Mouse (Mus musculus) lung, embryonic 14.5 days (tissue): ENCODE data around the gene Gm3409. TPM values are rescaled to one million over a fixed set of nuclear protein-coding genes. Genes with fewer than 3 reads are reported as not detected.
"Not testable (repeated sequence)": the region's sequence is repeated elsewhere in the genome, so short reads cannot be mapped to it uniquely, and the experiment has no call there.

Experiments
- ATAC-seq: fragments of 200-750 bp; cut with Nextera tagmentation; 2 replicates; pipeline ENCODE4 v1.8.0; 2017; ENCODE audit warnings: mild to moderate bottlenecking, moderate TSS enrichment, moderate library complexity; ENCODE audit not compliant: insufficient read depth
- DNase-seq: peaks from one replicate; pipeline ENCODE4 v3.0.0-alpha.2; 2015
- H3K27ac ChIP-seq: fragments of 300-500 bp; sonication (generic); 2 replicates; pipeline ENCODE4 v1.5.1; 2014; ENCODE audit warnings: low read depth, mild to moderate bottlenecking, moderate library complexity
- H3K27me3 ChIP-seq: fragments of 300-500 bp; sonication (generic); 2 replicates; pipeline ENCODE4 v1.6.1; 2014; ENCODE audit warnings: low read length, control low read depth; ENCODE audit not compliant: insufficient read depth
- H3K36me3 ChIP-seq: fragments of 300-500 bp; sonication (generic); 2 replicates; pipeline ENCODE4 v1.6.1; 2014; ENCODE audit warnings: control low read depth; ENCODE audit not compliant: insufficient read depth
- H3K4me1 ChIP-seq: fragments of 300-500 bp; sonication (generic); 2 replicates; pipeline ENCODE4 v1.6.1; 2014; ENCODE audit warnings: antibody characterized with exemption, control low read depth; ENCODE audit not compliant: insufficient read depth
- H3K4me2 ChIP-seq: fragments of 300-500 bp; sonication (generic); 2 replicates; pipeline ENCODE4 v1.6.1; 2014; ENCODE audit warnings: mild to moderate bottlenecking
- H3K4me3 ChIP-seq: fragments of 300-500 bp; sonication (generic); 2 replicates; pipeline ENCODE4 v1.5.1; 2014; ENCODE audit warnings: low read depth, low read length
- H3K9ac ChIP-seq: fragments of 300-500 bp; sonication (generic); 2 replicates; pipeline ENCODE4 v1.6.1; 2014
- H3K9me3 ChIP-seq: fragments of 300-500 bp; sonication (generic); 2 replicates; pipeline ENCODE4 v1.6.1; 2016; ENCODE audit warnings: low read depth, low read length, control low read depth
- CTCF ChIP-seq: IDR thresholded peaks from 2 replicates; pipeline ENCODE4 v1.5.1; 2016; ENCODE audit warnings: antibody characterized with exemption, low read depth
- WGBS: fragments of 180-500 bp; shearing (Covaris S2); extraction: QIAGEN DNeasy Blood & Tissue Kit; methylation state at CpG from one replicate; pipeline ENCODE4 v1.1.7; 2014; 5-methylcytosine and 5-hydroxymethylcytosine counted together
- polyA plus RNA-seq: library from polyadenylated mRNA; unstranded; fragments of >200 nt; fragmentation: Nextera tagmentation; extraction: Ambion mirVana; gene quantifications from 2 replicates; pipeline ENCODE4 v1.2.1, GENCODE M21; 2014

The Gm3409 gene
- polyA plus RNA-seq, 1 experiment from 2014 or later: not detected

- DNase-seq: peak; percentile 75
- WGBS: 54% methylated on average over 4 of the region's 4 CpGs
- TF ChIP-seq CTCF: peak; percentile 51
These were observed 29.6 kb downstream of the Gm3409 start for GRCm38 (mm10) chr5:146567054-146567453.

DNA sequence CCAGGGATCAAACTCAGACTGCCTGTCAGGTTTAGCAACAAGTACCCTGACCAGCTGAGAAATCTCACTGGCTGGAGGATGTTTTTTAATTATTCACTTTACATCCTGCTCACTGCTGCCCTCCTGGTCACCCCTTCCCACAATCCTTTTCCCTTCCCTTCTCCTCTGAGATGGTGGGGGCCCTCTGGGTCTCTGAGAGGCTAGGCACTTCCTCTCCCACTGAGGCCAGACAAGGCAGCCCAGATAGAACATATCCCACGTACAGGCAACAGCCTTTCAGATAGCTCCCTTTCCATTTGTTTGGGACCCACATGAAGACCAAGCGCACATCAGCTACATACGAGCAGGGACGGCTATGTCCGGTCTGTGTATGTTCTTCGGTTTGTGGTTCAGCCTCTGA lies 32.7 kb downstream of the Gm3409 start:
- H3K4me3 ChIP-seq, H3K27me3 ChIP-seq, ATAC-seq, H3K9ac ChIP-seq, H3K4me1 ChIP-seq, H3K4me2 ChIP-seq, H3K27ac ChIP-seq, H3K36me3 ChIP-seq, DNase-seq, H3K9me3 ChIP-seq: not testable (repeated sequence)
- WGBS: 78% methylated on average over 6 of the region's 6 CpGs

More at GRCm38 (mm10) chr5:146567054-146567453, 29.6 kb downstream of the Gm3409 start:
- no peak for ATAC-seq
- Histone ChIP-seq H3K9ac (no peak overlapping the region), H3K27ac (no peak overlapping the region), H3K4me2 (no peak overlapping the region), H3K4me3 (no peak overlapping the region), H3K9me3 (no peaks in the 10 kb centered on the region), H3K27me3 (no peaks in the 10 kb centered on the region), H3K4me1 (no peaks in the 10 kb centered on the region), H3K36me3 (no peaks in the 10 kb centered on the region)

GRCm38 (mm10) chr5:146571830-146572734 lies 34.6 kb downstream of the Gm3409 start:
- H3K27ac ChIP-seq, H3K9me3 ChIP-seq, H3K4me1 ChIP-seq, H3K36me3 ChIP-seq, DNase-seq, H3K4me2 ChIP-seq, ATAC-seq, H3K27me3 ChIP-seq, H3K4me3 ChIP-seq, H3K9ac ChIP-seq: not testable (repeated sequence)
- WGBS: 60% methylated on average over 6 of the region's 6 CpGs

DNA sequence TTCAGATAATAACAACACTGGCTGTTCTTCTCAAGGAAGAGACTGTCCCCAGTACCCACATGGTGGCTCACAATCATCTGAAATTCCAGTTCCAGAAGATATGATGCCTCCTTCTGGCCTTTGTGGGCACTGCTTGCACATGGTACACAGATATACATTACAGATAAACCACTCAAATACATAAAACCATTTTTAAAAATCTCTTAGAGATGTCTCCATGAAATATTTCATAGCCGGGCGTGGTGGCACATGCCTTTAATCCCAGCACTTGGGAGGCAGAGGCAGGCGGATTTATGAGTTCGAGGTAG lies 35.2 kb downstream of the Gm3409 start:
- WGBS: 85% methylated on average over 4 of the region's 4 CpGs
- H3K4me2 ChIP-seq, DNase-seq, H3K9me3 ChIP-seq, H3K27me3 ChIP-seq, H3K4me3 ChIP-seq, ATAC-seq, H3K9ac ChIP-seq, H3K4me1 ChIP-seq, H3K36me3 ChIP-seq, H3K27ac ChIP-seq: not testable (repeated sequence)

GRCm38 (mm10) chr5:146576668-146577067 lies 39.2 kb downstream of the Gm3409 start:
- no peak for ATAC-seq
- DNase-seq: no peak
- no peak overlapping the region for H3K4me3 ChIP-seq
- no peak for TF ChIP-seq CTCF
- H3K36me3 ChIP-seq: no peaks in the 10 kb centered on the region
- H3K27ac ChIP-seq: no peak overlapping the region
- no peak overlapping the region for H3K4me2 ChIP-seq
- no peaks in the 10 kb centered on the region for H3K4me1 ChIP-seq
- WGBS: 87% methylated on average over 3 of the region's 3 CpGs
- H3K27me3 ChIP-seq: no peaks in the 10 kb centered on the region
- no peaks in the 10 kb centered on the region for H3K9me3 ChIP-seq
- no peak overlapping the region for H3K9ac ChIP-seq

DNA sequence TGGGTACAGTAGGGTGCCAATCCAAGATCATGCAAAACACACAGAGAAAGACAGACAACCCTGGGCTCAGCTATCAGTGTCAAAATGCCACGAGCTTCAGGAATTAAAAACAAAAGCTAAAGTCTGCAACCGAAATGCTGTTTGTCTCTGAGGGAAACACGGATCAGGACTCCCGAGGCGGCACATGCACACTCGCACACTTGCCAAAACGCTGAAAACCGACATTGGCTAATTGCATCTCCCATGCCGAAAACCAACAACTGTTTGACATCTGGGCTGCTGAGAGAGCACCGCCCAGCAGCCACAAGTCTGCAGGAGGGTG lies 46.7 kb downstream of the Gm3409 start:
- no peaks in the 10 kb centered on the region for H3K9me3 ChIP-seq
- H3K4me1 ChIP-seq: no peaks in the 10 kb centered on the region
- ATAC-seq: no peak
- TF ChIP-seq CTCF: no peak
- DNase-seq: peak; percentile 4
- peak overlapping the region; percentile 78 for H3K4me2 ChIP-seq
- H3K9ac ChIP-seq: no peak overlapping the region
- H3K36me3 ChIP-seq: no peaks in the 10 kb centered on the region
- no peak overlapping the region for H3K27ac ChIP-seq
- 11% methylated on average over 10 of the region's 10 CpGs for WGBS
- H3K4me3 ChIP-seq: peak overlapping the region; percentile 43
- H3K27me3 ChIP-seq: peaks cover 44% of the 10 kb centered on the region

- Histone ChIP-seq H3K27ac (no peak within 1 kb of the TSS), H3K36me3 (no peaks in the 10 kb centered on the region), H3K9ac (peak within 1 kb of the TSS; percentile 13; the same call in 1 of the 2 replicates), H3K4me3 (peak within 1 kb of the TSS; percentile 43), H3K9me3 (no peaks in the 10 kb centered on the region), H3K4me1 (no peaks in the 10 kb centered on the region), H3K27me3 (peaks cover 44% of the 10 kb centered on the region), H3K4me2 (peak within 1 kb of the TSS; percentile 78)
- no peak for TF ChIP-seq CTCF
- DNase-seq (peak; percentile 50), ATAC-seq (peak; percentile 44; the same call in 1 of the 2 replicates)
- WGBS: 1% methylated on average over 64 of the region's 64 CpGs
These were observed 47.2 kb downstream of the Gm3409 start, which contains the start of gene Gpr12 for GRCm38 (mm10) chr5:146584478-146585306. Gpr12 (minus strand) TSS chr5:146585239.
